Mouse (Mus musculus) left cerebral cortex, adult 9 months (tissue): ENCODE measurements at regions not wholly inside any gene's neighbourhood (a gene's known extent, or its start where the extent isn't known, plus 50 kb on each side); places are given as distances from the start of the nearest gene placed in this dataset.

Source experiments
- DNase-seq, 2 experiments: peaks; one replicate each; pipeline ENCODE4 v3.0.0; 2022; ENCODE audit warnings: low spot score in 2 of 2

DNA sequence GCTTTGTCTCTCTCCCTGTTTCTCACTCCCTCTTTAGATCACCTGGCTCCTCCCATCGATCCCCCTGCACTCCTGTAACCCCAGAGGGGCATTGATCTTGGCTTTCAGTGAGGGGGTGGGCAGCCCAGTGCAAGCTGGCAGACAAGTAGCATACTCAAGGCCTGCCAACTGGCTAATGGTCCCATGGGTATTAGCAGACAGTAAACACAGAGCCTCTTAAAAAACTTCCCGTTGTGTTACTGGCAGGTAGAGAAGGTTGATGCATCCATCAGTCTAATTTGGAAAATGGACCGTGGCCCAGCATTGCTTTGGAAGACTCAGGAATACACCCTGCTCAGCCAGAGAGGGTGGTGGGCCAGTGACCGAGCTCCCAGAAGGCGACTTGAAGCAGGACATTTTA lies 145.0 kb downstream of the 9530068E07Rik start:
- DNase-seq: no peak

DNA sequence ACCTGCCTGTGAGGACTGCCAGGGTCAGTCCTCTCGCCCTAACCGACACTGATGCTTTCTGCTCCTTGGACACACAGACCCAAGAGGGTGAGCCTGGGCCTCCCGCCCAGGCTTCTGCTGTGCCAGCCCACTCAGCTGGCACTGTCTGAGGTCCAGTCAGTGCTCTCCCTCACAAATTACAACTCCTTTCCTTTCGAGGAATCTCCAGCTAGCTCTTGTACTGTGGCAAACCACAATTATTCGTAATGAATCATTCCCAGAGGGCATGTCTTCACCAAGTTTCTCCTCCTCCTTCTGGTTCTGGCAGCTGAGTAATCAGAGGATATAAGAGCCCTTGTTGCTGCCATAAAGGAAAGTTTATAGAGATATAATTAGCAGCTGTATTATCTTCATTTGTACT lies 155.2 kb downstream of the 9530068E07Rik start:
- DNase-seq: no peak

DNA sequence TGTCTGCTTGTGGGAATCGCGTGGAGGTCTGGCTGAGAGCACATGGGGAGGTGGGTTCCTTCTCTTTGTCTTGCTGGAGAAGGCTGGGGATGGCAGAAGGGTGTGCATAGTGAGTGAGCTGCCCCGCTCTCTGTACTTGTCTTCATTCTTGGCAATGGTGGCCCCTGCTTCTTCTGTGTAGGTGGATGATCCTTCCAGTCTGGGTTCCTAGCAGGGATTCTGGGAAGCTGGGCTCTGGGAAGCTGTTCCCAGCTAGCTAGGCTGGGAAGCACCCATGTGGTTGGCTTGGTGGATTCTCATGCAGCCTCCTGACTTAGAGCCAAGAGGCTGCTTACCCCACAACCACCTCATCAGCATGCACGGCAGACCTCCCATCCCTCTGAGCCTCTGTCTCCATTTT lies 156.6 kb downstream of the 9530068E07Rik start:
- DNase-seq: no peak

DNA sequence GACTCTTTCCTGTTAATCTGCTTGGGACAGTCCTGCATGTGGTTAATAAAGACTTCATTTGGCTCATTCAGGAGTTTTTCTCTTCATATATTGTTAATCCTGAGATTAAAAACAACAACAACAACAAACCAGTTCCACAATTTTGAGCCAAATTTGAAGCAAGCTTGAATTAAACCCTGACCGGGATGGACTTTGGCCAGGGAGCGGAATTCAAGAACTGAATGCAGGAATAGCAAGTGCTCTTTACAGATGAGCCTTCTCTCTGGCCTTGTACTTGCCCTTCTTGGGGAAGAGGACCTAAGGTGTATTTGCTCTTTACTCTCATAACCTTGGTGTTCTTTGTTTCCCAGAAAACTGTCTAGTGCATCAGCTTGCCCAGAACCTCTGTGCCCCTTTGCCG lies 161.6 kb downstream of the 9530068E07Rik start:
- no peak for DNase-seq

DNA sequence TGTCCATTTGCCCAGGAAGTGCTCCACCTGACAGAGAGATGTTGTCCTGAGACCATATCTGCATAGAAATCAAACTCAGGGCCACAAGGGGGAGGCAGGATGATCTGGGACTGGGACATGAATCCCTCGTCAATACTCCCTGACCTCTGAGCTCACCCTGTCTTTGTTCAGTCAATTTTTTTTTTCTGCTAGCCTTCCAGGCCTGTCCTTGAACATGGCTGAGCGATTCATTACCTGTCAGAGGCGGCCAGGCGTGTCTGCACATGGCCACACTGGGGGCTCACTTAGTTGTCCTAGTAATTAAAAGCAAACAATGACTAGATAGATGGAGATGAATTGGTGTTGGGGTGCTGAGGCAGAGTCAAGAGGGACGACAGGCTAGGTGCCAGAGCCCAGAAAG lies 162.6 kb downstream of the 9530068E07Rik start:
- DNase-seq: no peak

DNA sequence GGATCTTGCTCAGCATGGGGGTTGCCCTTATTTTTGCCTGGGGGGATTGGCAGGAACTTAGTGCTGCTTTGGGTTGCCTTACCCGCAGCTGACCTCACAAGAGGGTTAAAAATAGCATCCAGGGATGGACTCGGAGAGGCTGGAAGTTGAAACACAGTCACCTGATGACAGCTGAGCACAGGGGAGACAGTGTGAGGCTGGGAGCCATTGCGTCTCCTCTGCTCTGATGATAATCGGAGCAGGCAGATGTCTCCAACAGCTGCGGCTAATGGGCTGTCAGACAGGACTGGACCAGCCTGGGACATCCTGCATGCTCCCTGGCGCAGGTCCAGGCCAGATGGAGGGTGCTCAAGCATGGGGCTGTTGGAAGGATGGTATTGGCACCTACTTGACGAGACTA lies 165.1 kb downstream of the 9530068E07Rik start:
- no peak for DNase-seq

DNA sequence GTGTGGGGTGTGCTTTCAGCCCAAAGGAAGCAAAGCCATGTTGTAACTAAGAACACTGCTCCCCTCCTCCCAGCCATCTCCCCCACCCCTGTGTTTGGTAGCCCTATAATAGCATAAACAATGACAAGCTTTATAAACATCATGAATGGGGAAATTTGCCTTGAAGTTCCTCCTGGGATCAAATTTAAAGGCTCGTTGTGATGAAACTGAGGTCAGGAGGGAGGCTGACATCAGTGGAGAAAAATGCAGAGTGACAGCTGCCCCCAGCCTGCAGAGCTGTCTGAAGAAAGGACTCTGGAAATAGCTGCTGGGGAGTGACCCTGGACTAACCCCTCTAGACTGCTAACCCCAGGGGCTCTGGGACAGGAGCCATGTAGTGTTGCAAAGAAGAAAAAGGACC lies 169.2 kb downstream of the 9530068E07Rik start:
- DNase-seq: no peak

DNA sequence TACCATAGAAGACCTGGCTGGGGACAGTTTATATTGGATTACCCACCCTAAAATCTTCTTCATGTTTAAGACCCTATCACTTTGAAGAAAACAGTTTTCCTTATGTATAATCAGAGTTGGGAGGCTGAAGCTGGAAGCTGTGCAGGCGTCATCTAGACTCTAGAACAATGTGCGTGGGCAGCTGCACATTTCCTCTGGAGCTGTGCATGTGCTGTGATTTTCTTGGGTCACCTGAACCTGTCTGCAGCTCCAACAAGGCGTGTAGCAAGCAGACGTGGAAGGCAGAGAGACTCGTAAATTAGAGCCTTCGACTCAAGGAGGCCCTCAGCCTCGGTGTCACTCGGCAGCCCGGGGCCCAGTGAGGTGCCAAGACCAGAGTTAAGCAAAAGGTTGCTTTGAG lies 169.8 kb downstream of the 9530068E07Rik start:
- peak; percentile 42 to 49 for DNase-seq

DNA sequence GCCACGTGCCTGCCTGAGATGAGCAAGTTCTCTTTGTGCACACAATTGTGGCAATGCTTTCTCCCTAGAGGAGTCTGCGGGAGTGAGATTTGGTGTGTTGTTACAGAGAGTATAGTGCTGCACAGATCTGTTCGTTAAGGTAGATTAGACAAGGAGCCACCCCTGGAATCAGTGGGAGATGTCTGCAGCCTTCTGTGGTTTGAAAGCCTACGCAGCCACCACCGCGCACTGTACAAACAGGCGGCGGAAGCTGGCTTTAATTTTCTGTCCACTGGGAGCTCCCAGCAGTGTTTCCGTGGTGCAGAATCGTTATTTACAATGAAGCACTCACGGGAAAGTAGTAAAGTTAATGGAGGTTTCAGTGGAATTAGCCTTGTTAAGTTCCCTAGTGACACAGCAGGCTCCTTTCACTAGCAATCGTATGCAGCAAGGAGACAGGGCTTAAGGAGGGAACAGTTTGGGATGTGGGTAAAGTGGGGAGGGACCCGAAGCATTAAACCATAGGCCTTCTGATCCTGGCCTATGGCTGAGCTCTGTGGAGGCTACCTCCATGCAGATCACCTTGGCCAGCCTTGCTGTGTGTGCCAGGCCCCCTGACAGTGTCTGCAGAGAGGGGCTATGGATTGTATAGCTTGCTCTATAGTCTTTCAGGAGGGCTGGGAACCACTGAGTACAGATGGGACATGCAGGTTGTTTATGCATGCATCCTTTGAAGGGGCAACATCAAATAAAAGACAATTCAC lies 171.9 kb downstream of the 9530068E07Rik start:
- DNase-seq: peak in 1 of 2 experiments; percentile 53

DNA sequence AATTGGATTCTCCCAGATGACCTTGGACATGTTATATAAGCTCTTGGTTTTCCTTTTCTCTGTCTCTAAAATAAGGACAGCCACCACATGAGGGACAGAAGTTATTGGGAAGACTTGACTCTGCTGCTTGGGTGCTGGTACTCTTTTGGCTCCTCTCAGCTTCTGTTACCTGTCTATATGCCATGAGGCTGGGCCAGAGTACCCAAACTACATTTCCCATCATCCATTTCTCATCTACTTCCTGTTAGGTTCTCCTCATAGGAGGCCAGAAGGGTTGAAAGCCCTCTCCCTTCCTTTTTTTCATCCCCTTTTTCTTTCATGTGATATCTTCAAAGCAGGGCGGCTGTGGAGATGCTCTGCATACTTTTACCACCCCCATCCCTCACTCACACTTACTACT lies 172.6 kb downstream of the 9530068E07Rik start:
- DNase-seq: no peak

DNA sequence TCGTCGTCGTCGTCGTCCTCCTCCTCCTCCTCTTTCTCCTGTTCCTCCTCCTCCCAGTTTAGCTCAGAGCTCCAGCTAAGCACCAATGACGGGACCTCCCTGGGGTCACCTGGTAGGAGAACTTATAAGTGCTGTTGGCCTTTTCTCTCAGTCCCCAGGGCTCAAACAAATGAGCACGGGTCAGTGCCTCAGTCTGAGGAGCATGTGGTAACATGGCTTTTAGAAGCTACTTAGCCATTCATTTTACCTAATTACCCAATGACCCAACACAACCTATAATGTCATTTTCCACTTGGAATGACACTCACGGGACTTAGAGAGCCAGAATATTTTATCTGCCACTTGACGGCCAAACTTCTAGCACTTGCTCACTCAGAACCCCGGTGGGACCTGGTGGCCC lies 173.5 kb downstream of the 9530068E07Rik start:
- DNase-seq: no peak

DNA sequence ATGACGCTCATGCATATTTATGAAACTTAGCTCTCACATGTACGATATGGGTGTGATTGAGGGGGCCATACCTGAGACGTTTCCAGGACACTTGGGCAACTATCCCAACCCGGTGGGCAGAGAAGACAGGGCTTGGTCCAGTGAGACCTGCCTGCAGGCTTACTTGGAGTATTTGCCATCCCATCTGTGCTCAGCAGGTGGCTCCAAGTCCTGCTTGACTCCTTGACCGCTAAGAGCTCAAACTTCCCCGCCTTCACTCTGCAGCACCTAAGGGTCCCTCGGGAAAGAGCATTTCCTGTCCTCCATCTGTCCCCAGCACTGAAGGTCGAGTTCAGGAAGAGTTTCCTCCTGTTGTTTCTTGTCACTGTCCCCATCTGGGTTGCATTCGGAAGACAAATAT lies 182.2 kb downstream of the 9530068E07Rik start:
- DNase-seq: no peak

DNA sequence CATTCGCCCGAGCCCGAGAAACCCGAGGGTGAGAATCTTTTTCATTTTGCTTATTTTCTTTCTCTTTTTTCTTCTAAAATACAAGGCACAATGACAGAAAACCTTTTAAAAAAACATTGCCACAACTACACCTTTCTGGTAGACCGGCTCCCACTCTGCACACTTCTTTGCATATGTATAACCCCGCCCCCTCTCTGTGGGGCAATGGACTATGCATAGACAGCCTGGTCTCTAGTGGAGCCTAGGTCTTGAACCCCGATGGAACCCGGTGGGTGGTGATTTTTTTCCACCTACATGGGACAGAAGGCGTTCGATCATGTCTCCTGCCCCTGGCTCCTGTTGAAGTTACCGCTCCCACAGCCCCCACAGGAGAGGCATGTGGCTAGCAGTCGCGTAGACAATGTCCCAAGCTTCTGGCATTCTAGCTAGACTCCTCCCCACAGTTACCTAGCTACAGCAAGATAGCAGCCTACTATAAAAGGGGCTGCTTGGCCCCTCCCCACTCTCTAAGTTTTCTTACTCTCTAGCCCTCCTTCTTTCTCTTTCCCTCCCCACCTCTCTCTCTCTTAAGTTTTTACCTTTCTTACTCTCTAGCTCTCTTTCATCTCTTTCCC lies 183.6 kb downstream of the 9530068E07Rik start:
- DNase-seq: no peak

DNA sequence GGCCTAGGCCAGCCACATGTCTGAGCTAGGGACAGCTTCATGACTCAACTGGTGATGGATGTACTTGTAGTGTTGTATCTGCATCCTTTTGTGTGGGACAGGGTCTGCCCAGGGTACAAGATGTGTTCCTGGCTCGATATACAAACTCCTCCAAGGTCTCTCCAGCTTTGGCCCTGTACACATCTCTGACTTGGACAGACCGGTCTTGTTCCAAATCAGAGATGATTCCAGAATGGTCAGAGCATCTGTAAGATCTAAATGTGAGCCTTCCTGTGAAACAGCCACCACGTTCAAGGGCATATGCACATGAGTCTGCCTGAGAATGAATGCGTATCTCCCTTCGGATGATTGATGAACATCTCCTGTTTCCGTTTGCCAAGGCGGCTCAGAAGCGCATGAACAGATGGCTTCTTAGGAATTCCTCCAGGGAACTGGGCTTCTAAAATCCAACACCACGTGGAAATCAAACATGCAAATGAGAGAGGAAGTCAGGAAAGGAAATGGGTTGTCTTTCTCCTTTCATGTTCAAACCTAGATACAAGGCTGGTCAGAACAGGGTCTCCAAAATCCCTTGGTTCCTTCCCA lies 172.7 kb upstream of the Fstl4 start:
- DNase-seq: no peak

DNA sequence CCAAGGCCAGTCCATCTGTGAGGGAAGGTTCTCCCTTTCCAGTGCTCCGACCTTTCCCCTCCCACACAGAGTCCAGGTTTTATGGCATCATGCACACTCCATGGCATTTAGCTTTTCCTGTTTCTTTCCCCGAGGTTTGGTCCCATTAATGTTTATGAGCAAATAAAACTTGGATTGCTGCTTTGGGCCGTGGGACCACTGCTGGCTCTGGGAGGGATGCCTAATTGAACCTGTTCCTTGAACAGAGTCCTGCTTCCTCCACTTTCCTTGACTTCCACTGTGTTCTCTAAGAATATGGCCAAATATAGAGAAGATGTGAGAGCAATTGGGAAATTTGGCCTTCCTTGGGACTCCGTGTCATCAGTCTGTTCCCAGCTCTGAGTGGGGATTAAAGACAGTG lies 170.3 kb upstream of the Fstl4 start:
- DNase-seq: no peak

DNA sequence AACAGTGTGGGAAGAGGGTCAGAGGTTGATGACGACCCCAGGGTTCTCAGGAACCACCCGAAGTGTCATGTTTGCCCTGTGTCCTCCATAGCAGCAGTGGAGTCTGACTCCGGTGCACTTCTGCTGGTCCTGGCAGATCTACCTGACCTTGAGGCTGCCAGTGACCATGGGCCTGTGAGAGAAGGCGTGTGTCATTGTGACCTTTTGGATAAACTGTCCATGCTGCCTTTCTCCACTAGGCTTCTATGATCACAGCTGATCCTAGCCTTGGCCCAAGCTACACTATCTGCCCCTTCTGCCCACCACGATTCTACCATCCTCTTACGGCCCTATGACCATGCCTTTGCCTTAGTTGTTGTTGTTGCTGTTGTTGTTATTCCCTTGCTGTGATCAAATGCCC lies 163.2 kb upstream of the Fstl4 start:
- no peak for DNase-seq

DNA sequence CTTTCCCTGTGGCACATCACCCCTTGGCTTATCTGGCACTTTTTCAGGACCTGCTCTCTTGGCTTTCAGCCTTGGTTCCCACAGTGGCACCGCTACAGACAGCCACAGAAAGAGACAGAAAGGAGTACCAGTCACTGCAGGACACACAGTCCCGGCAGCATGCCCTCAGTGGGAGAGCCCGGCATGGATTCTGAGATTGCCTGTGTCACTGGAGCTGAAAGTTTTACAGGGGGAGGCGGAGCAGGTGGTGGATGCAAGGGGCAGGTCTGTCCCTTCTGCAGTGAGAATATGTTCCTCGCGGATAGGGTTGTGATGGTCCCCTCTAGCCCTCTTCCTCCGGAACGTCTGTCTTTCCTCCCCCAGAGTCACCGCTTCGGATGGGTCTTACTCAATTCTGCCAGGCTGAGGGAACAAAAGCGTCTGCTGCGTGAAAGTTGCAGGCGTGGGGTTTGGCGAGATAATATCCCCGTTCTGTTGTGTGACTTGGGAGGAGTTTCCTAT lies 162.3 kb upstream of the Fstl4 start:
- peak; percentile 28 to 64 for DNase-seq

DNA sequence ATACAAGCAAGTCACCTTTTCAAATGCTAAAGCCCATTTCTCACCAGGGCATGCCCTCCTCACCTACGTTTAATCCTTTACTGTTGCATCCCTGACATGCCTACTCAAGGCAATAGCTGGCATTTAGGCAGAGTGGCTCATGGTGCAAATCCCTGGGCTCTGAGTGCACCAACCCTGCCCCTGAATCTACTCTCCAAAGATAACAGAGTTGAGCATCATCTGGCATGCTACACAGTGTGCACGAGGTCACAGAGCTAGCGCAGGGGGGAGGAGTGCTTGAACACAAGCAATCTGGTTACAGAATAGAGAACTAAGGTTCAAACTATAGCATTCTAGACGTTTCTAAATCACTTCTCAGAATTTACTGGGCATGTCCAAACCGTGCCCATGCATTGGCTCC lies 161.6 kb upstream of the Fstl4 start:
- no peak for DNase-seq

DNA sequence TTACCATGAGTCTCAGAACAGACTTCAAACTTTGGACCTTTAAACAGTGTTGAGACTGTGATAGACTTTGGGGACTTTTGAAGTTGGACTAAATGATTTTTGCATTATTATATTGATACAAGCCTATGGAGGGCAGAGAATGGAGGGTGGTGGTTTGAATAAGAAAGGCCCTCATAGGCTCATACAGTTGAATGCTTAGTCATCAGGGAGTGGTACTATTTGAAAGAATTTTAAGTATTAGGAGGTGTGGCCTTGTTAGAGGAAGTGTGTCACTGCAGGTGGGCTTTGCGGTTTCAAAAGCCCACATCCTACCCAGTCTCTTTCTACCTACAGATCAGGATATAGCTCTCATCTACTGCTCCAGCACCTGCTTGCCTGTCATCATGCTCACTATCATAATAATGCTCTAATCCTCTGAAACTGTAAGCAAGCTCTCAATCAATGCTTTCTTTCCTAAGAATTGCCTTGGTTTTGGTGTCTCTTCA lies 153.7 kb upstream of the Fstl4 start:
- no peak for DNase-seq

DNA sequence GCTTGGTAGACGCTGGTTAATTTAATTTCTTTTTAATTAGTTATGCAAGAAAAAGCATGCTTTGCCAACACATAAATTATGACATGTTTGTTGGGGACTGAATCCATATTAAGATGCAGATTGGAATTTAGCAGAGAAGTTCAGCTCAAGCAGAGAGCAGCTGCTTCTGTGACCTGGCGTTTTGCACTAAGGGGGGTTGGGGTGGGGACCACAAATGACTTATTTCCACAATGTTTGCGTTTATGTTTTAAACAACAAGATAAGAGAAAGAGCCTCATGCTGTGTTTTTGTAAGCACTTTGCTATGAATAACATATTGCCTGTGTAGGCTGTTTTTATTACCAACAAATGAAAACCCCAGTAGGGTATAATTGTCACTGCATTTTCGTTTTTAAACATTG lies 148.8 kb upstream of the Fstl4 start:
- no peak for DNase-seq

DNA sequence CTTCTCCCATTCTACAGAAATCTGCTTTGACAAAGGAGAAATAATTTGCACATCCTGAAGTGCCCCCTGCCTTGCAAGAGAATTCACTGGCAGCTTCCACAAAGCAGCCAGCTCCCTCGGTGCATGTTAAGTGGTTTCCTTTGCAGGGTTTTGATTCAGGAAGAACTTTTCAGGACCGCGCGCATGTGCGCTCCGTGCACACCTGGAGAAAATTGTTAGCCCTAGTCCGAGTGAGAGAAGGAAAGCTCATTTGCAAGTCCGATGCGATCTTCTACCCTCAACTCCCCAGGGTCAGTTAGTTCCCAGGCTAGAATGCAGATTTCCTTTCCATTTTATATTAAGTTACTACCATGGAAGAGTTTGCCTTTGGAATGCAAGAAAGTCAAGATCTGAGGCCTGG lies 145.8 kb upstream of the Fstl4 start:
- no peak for DNase-seq

DNA sequence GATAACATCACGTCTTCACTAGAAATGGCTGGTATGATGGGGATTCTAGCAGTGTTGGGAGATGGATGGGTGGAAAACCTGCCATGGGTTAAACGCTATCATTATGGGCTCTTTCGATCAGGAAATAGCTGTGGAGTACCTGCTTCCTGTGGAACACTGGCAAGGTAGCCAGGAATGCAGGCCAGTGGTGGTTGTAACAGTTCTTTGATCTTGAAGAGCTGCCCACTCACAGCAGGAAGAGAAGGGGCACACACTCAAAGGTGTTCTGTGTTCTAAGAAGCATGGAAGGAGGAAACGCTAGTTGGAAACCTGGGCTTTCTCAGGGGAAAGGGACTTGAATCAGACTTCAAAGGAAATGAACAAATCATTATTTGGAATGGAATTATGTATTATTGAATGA lies 141.6 kb upstream of the Fstl4 start:
- no peak for DNase-seq

DNA sequence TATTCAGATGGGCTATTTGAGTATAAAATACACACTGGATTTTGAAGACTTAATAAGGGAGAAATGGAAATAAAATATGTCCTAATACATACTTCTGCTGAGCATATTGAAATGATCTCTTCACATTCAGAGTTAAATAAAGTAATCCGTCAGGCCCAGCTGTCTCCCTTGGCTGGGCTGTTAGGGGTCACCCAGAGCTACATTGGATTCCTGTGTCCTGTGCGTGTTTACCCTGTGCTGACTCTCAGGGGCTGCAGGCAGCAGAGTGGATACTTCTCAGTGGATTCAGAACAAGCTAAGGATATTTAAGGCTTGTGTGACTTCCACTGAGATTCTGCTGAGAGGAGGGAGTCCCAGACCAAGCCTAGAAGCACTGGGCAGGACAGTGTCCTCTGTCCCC lies 135.6 kb upstream of the Fstl4 start:
- no peak for DNase-seq
